Mouse (Mus musculus) olfactory bulb, adult 2 months (tissue): Measurements from ENCODE around the gene Ptar1. TPM values are rescaled to one million over a fixed set of nuclear protein-coding genes. Genes with fewer than 3 reads are reported as not detected.

Experiments
- H3K27ac ChIP-seq: fragments of 200-500 bp; 2 replicates; pipeline ENCODE4 v1.5.1; 2012; ENCODE audit warnings: low read depth, low read length; ENCODE audit not compliant: insufficient read depth
- H3K4me1 ChIP-seq: fragments of 200-500 bp; 2 replicates; pipeline ENCODE4 v1.6.1; 2012; ENCODE audit warnings: low read length; ENCODE audit not compliant: control insufficient read depth, insufficient read depth
- H3K4me3 ChIP-seq: fragments of 200-500 bp; 2 replicates; pipeline ENCODE4 v1.5.1; 2012; ENCODE audit warnings: mild to moderate bottlenecking, low read depth, low read length, moderate library complexity; ENCODE audit not compliant: insufficient read depth
- CTCF ChIP-seq: fragments of 200-500 bp; IDR thresholded peaks from 2 replicates; pipeline ENCODE4 v1.5.1; 2012; ENCODE audit warnings: low read depth, mild to moderate bottlenecking, low read length, moderate library complexity; ENCODE audit not compliant: insufficient read depth
- POLR2A ChIP-seq: fragments of 200-500 bp; IDR thresholded peaks from 2 replicates; pipeline ENCODE4 v1.6.1; 2012; ENCODE audit warnings: mild to moderate bottlenecking, low read depth, low read length, moderate library complexity; ENCODE audit not compliant: insufficient read depth
- WGBS: fragments of 180-500 bp; shearing (Covaris S2); methylation state at CpG from one replicate; pipeline ENCODE4 v1.1.7; 2018; 5-methylcytosine and 5-hydroxymethylcytosine counted together
- polyA plus RNA-seq: library from polyadenylated mRNA; stranded (reverse); fragments of >200 nt; gene quantifications from 2 replicates; pipeline ENCODE4 v1.2.4, GENCODE M21; 2012; ENCODE audit warnings: low replicate concordance; ENCODE audit not compliant: missing spikeins, insufficient read depth, insufficient read length

Gene Ptar1
- polyA plus RNA-seq, 1 experiment = not detected

DNA sequence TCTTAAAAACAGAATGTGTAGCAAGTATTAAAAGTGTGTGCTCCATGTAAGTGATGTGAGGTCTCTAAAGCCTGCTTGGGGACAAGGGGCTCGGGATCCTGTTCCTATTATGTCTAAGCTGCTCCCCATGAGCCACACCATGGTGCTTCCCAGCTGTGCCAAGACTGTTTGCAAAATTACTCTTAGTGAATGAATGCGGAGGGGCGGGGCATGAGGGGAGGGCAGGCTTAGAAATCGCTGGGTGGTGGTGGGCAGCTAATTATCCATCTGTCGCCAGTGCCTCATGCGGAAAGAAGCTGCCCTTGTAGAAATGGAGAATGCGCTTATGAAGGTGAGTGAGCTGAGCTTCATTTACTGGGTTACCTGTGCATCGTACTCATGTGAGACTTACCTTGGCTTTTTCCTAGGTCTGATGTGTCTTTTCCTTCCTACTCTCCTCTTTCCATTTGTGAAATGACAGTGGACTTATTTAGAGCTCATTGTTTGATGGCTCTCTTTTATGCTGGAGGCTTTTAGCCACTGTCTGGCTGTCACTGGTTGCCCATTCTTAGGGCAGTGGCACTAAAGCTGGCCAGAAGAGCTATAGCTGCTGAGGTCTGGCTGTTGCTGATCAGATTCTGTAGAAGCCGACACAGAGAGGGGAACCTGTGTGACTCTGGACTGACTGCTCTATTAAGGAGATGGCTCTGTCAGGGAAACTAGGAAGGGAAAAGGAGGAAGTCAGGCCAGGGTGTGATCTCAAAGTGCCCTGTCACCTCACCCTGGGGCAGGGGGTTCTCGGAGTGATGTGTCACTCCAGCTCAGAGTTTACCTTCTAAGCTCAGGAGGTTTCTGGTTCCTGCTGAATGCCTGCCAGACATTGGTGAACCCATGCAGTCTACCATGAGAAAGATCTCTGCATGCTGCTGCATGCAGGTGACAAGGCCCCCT is 83.5 kb downstream of the Ptar1 start:
- Histone ChIP-seq H3K27ac (no peak overlapping the region), H3K4me1 (peaks cover 6% of the 10 kb centered on the region), H3K4me3 (no peak overlapping the region)
- 34% methylated on average over 10 of the region's 10 CpGs for whole genome bisulfite sequencing
- TF ChIP-seq POLR2A (no peak), CTCF (no peak)

- peak; percentile 30; the same call in 1 of the 2 replicates for TF ChIP-seq CTCF
- no peak for TF ChIP-seq POLR2A
- Histone ChIP-seq H3K27ac (no peak overlapping the region), H3K4me1 (peaks cover 6% of the 10 kb centered on the region), H3K4me3 (no peak overlapping the region)
- 82% methylated on average over 7 of the region's 7 CpGs for WGBS
Measured at GRCm38 (mm10) chr19:23771971-23772370, 84.7 kb downstream of the Ptar1 start.

- no peak overlapping the region for H3K27ac ChIP-seq
- no peak overlapping the region for H3K4me3 ChIP-seq
- WGBS = 79% methylated on average over 6 of the region's 6 CpGs
- TF ChIP-seq CTCF = no peak
- no peak for TF ChIP-seq POLR2A
- peaks cover 6% of the 10 kb centered on the region for H3K4me1 ChIP-seq
Measured at GRCm38 (mm10) chr19:23775356-23775755, 88.1 kb downstream of the Ptar1 start.

DNA sequence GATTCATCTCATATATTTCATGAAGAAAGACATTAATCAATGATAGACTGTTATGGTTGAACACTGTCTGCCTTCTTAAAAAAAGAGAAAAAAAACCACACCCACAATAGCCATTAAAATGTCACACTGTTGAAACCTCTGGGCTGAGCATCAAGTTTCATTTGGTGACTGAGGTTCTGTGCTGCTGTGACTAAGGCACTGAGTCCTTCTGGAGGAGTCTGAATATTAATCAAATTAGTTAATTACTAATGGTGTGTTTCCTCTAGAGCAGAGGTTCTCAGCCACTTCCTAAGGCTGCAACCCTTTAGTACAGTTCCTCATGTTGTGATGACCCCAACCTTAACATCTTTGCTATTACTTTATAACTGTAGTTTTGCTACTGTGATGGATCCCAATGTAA is 91.9 kb downstream of the Ptar1 start:
- Histone ChIP-seq H3K27ac (no peak overlapping the region), H3K4me3 (no peak overlapping the region), H3K4me1 (no peaks in the 10 kb centered on the region)
- TF ChIP-seq POLR2A (no peak), CTCF (no peak)

GRCm38 (mm10) chr19:23780105-23780504 is 92.9 kb downstream of the Ptar1 start:
- TF ChIP-seq POLR2A = no peak
- TF ChIP-seq CTCF = no peak
- no peaks in the 10 kb centered on the region for H3K4me1 ChIP-seq
- H3K4me3 ChIP-seq = no peak overlapping the region
- no peak overlapping the region for H3K27ac ChIP-seq
- 94% methylated on average over 4 of the region's 4 CpGs for WGBS

Other genes starting within 250 kb of the Ptar1 start
- gene Mamdc2, start 239.0 kb upstream of the Ptar1 start, polyA plus RNA-seq = not detected in 2 replicates
- gene 1700028P14Rik, start 34.6 kb upstream of the Ptar1 start, polyA plus RNA-seq = not detected in 2 replicates
- 45.8 TPM in 1 of 2 replicates, not detected in the other for gene Apba1, start 71.5 kb downstream of the Ptar1 start, polyA plus RNA-seq